Mouse (Mus musculus) gastrocnemius, adult 18-20 months (tissue): ENCODE measurements around the gene She. TPM values are rescaled to one million over a fixed set of nuclear protein-coding genes. Genes with fewer than 3 reads are reported as not detected.
A peak's percentile ranks its signal among the peaks of the same experiment; 100 is the strongest.
"Not testable (repeated sequence)": the region's sequence is repeated elsewhere in the genome, so short reads cannot be mapped to it uniquely, and the experiment has no call there.

ENCODE experiments used
- DNase-seq: peaks from one replicate; pipeline ENCODE4 v3.0.0; 2021; ENCODE audit warnings: low spot score
- total RNA-seq, 2 experiments: library from RNA; stranded (reverse); gene quantifications; 2 replicates each; pipeline ENCODE4 v1.2.3; 2021

The She gene
- total RNA-seq, 2 experiments from 2014 or later: 2.8 to 4.8 TPM

DNA sequence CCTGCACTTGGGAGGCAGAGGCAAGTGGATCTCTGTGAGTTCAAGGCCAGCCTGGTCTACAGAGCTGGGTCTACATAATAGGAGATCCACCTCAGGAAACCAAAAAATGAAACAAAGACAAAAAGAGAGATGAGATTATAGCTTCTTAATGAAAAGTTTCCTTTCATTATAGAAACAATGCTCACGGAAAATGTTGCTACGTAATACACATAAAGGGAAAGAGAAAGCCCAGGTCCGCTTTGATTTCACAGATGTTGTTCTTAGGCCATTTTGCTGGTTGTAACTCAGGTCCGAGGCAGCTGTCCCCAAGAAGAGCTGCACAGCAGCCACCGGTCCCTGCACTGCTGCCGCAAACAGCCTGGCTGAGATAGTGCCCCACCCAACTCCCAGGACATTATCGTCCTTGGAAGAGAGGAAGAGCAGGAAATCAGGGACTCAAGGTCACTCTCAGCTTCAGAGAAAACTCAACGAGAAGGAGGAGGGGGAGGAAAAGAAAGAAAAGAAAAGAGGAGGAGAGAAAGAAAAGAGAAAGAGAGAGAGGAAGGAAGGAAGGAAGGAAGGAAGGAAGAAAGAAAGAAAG lies 31.1 kb downstream of the She start:
- no peak for DNase-seq

DNA sequence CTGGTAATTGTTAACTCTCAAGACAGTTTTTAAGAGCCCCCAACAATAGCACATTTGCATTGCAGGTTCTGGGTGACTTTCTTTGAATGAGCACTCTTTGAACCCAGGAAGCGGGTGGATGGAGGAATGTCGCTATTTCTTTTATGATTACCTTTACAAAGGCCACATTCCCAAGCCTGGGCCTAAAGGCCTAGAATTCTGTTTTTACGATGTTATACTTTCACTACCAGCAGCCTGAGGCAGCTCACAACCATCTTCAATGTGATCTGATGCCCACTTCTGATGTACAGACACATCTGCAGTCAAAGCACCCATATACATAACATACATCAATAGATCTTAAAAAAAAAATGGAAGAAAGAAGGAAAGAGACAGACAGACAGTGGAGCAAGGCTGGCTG lies 32.1 kb downstream of the She start:
- DNase-seq: not testable (repeated sequence)

DNA sequence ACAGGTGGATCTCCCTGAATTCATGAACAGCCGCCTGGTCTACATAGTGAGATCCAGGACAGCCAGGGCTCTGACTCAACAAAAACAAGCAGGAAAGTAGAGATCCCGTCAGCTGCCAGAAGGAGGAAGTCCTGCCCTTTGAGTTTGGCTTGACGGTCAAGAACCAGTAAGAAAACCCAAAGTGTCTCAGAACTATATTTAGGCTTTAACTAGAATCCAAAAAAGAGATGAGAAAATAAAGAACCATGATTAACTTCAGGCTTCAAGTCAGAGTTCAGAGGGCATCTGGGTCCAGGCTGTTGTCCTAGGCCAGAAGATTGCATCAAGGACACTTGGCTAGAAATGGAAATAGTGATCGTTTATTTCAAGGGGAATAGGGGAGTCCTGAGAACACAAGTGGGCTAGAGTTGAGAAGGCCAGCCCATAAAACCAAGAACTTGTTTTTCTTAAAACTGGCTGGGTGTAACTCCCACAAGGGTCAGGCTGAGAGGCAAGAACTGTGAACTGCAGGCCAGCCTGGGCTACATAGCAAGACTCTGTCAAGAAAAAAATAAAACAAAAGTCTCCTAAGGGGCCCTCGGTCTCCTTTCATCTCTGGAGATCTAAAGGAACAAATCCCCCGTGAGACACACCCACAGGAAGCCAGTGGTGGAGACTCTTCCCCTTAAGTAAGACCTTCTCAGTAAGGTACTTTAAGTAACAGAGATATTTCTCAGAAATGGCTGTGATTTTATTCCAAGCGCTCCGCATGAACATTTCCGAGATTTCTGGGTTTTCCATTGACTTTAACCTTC lies 32.7 kb downstream of the She start:
- DNase-seq: peak; percentile 50

DNA sequence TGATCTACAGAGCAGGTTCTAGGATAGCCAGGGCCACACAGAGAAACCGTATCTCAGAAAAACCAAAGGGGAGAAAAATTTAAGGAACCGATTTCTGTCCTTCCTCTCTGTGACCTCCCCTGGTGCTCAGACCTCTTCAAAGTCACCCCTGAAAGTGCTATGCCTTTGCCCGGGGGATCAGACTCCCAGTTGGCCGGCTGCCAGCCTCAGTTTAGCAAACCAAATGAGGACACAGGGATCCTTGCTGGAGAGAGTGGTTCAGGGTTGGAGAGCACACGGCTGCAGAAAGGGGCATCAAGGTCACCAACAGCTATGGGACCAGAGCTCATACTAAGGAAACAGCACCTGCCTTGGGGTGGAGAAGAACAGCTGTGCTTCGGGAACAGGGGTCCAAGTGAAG lies 33.9 kb downstream of the She start:
- no peak for DNase-seq

DNA sequence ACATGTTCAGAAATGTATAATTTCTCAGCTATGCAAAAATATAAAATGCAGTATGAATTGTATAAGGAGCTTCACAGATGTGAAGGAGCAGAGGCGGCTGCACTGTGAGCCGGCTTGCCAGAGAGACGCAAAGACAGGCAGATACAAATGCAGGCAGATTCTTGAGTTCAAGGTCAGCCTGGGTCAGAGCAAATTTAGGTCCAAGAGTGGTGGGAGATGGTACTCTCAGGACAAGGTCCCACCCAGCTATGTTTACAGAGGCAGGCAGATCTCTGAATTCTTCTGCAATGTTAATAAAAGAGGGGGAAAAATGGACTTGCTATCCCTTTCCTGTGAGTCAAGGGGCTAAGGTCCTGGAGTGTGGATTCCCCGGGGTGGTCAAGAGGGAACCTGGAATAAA lies 34.6 kb downstream of the She start:
- DNase-seq: no peak

DNA sequence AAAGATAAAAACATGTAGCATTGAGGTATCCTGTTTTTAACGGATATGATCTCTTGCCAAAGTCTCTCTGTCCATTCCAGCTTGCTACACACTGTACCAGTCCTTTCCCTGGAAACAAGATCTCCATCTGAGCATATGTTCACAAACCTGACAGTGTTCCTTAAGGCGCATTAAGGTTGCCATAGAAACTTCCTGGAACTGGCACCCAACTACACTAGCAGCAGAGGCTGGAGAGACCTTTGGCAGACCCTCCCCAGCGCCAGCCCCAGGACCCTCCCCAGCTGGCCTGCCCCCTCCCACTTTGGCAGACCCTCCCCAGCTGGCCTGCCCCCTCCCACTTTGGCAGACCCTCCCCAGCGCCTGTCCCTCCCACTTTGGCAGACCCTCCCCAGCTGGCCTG lies 36.5 kb downstream of the She start:
- DNase-seq: no peak

DNA sequence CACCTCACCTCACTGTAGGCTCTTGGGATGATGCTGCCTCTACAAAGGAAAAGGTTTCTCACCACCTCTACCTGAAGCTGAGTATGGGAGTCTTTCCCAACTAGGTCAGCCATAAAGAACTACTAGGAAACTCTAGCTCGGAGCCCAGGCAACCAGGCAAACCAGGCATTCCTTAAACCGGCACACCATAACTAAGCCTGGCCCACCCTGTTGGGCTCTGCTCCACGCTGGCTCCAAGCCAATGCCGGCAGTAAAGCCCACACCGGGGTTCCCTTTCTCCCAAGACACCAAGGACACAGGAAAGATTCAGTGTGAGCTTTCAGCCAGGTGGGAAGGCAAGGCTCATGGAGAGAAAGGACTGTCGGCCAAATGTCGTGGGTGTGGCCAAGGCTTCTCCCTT lies 37.2 kb downstream of the She start:
- DNase-seq: no peak

DNA sequence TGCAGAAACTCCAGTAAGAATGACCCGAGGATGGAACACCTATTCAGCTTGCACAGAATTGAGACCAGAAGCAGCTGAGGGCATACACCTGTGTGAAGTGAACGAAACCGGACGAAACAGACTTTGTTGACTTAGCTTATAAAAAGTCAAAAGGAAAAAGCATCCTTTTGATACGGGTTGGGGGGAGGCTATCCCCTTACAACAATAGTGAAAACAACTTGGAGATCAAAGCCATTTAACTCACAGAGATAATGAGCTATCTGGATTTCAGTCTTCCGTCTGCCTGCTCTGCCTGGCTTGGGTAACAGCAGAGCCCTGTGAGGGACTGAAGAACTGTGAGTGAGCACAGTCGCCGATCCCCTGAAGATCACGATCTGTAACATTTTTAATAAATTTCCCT lies 37.8 kb downstream of the She start:
- DNase-seq: no peak

DNA sequence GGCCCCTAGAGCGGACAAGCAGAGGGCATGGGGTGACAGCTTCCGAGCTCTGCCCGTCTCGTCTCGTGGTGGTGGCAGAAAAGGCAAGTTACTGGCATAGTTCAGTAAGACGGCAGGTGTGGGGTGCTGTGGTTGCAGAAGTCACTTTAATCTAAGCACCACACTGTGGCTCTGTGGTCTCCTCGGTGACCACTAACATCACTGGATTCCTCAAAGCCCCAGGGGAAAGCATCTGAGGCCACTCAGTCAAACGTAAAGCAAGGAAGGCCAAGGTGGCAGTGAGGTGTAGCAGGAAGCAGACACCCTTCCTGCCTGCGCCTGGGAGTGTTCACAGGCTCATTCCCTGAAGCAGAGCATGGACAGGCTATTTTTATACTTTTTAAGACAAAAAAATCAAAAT lies 38.4 kb downstream of the She start:
- no peak for DNase-seq

DNA sequence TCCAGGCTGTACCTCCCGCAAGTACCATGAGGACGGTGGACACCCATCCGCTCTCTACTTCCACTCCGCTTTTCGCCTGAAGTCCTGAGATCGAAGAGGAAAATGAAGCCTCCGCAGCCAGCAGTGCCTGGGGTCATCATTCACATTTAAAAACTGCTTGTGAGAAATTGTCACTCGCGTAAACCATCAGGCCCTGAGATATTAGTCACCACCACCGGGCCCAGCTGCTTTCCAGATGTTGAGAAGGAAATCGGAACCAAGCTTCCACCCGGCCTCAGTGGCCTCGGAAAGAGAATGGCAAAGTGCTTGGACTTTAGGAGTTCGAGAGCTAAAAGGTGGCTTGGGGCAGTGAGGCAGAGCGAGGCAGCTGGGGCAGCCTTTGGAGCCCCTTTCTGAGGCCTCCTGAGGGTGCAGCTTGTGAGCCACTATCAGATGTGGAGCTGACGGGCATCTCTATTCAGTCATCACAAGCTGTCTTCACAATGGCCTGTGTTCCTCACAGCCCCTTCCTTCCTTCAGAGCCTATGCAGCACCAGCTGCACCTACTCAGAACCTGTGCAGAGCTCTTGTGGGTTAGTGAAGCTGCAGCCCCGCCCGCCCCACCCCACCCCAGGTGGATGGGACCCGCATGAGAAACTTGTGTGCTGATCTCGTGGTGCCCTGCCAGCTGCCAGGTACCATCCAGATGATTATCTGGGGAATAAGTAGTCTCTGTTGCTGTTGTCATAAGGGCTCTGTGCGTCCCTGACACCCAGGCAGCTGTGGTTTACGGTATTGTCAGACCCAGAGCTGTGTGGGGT lies 39.5 kb downstream of the She start:
- no peak for DNase-seq

DNA sequence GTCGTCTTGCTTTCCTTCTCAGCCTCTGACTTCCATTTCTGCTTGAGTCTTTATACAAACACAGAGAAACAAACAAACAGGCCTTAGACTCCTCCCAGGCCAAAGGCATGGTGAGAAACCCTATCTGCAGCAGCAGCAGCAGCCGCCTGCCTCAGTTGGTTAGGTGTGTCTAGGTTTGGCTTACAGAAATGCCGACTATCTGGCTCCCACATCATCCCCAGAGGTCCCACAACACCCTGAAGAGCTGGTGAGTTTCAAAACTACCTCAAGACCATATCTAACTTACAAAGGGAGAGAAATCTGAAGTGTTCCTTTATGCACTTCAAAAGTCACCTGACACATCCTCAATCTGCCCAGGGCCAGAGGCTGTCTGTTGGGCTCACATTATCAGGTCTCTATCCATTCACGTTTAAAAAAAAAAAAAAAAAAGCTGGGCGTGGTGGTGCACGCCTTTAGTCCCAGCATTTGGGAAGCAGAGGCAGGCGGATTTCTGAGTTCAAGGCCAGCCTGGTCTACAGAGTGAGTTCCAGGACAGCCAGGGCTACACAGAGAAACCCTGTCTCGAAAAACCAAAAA lies 40.3 kb downstream of the She start:
- DNase-seq: no peak

DNA sequence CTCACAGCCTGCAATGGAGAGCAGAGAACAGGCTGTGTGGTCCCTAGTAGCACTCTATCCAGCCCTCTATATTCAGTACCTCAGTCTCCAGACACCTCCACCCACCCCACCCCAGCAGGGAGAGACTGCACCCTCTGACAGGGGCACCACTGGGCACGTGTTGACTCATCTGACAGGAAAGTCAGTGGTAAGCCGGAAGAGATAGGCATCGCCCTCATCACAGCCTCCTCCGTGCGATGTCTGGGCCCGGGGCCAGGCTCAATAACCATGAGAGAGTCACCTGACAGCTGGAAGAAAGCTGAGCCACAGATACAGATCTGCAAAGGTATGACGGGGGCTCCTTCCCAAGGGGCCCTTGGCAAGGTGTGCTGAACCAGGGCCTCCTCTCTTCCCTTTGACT lies 41.0 kb downstream of the She start:
- DNase-seq: no peak

DNA sequence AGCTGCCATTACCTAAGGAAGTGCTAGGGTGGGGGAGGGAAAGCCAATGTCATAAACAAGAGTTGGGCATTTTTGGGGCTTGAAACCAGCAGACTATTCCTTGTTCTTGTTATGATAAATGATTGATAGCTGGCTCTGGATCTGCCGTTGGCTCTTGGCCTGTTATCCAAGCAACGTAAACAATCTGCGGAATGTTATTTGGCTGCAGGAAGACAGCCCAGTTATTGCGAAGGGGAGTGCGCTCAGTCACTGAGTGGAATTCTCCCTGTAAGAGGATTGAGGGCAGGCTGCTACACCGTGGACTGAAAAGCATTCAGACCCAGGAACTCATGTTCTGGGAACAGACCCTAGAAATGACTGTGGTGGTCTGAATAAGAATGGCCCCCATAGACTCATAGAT lies 41.5 kb downstream of the She start:
- no peak for DNase-seq

DNA sequence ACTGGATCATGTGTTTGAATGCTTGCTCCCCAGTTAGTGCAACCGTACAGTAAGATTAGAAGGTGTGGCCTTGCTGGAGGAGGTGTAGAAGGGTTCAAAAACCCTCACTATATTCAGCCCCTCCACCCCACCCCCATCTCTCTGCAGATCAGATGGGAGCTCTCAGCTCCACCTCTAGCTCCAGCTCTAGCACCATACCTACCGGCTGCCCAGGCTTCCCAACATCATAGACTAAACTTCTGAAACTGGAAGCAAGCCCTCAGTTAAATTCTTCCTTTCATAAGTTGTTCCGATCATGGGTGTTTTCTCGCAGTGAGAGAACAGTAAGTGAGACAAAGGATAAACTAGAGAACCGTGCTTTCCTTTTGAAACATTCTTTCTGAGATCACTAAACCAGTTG lies 42.9 kb downstream of the She start:
- no peak for DNase-seq

DNA sequence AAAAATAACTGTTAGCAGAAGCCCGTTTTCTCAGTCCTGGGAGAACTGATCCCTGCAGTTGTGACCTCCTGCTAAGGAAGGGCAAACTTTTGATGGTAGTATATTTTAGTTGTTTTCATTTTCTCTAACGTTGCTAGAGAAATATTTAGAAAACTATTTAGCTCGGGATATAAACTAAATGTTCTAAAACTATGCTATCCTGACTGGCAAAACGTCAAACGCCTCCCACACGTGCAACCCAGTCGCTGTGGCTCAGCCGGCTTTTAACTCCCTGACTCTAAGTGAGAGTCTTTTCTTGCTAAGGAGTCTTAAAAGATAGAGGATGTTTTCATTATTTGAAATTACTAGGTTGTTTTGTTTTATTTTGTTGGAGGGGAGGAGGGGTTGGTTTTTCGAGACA lies 43.9 kb downstream of the She start:
- no peak for DNase-seq

DNA sequence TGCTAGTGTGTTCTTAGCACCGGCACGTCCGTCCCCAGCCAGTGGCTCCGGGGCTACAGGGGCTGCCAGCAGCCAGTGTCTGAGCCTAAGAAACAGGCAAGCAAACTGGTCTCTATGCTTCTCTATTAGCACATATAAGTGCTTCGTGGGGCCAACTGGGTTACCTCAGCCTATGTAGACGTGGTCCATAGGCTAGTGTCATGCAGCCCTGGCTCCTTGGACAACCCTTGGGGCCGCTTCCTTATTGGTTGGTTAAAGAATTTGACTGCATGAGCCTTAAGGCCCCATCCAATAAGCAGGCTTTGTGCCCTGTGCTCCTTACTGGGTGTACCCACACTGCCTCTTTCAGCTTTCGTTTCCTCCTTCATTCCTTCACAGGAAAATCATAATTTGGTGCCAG lies 44.6 kb downstream of the She start:
- no peak for DNase-seq

DNA sequence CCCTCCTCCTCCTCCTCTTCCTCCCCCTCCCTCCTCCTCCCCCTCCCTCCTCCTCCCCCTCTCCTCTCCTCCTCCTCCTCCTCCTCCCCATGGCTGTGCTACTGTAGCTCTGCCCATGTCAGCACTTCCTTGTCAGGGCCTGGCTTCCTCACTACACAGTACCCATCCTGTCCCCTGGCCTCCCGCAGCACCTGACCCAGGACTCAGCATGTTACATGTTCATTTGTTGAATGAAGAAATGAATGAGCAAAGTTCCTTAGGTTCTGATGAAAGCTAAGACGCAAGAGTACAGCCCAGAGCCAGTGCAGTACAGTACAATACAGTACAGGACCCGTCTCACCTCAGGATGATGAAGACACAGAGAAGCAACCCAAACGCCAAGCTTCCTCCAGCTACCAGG lies 45.3 kb downstream of the She start:
- no peak for DNase-seq

DNA sequence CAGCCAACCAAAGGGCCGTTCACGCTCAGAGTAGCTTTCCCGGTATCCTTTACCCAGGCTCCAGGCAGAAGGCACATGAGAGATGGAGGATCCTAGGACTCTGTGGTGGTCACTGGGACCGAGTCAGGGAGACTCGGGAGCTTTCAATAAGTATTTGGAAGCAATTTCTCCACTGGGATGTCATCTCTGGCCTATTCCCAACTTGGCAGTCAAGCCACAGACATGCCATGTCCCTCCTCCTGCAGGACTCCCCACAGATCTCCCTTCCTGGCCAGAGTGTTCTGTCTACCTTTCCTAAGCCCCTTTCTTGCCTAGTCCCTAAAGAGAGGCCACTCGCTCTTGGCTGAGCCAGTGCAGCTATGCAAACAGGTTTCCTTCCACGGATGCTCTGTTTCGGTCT lies 46.0 kb downstream of the She start:
- DNase-seq: no peak

DNA sequence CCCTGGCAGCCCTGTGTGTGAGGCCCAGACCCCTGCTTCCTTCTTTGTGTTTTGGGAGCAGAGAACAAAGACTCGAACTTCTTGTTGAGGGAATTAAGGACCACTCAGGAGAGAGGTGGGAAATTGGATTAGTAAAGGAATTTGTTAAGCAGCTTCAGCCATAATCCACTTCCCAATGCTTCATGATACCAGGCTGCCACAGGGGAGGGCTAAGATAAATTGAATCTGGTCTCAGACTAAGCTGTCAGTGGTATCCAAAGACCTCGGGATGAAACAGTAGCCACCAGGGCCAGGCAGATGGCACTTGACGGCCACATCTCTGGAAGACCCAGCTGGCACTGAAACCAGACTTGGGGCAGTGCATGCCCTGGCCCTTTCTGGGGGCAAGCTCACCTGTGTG lies 47.3 kb downstream of the She start:
- DNase-seq: no peak

DNA sequence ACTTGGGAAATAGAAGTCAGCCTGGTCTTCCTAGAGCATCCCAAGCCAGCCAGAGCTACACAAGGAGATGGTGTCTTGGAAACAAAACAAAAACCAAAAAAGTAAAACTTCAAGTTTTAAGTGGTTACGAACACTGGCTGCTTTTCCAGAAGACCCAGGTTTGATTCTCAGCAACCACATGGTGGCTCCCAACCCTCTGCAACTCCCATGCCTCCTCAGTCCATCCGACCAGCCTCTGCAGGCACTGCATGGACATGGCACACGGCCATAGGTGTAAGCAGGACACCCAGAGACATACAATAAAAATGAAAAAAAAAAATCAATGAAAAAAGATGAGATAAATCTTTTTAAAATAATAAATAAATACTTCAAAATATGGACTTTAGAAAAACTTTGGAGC lies 48.2 kb downstream of the She start:
- no peak for DNase-seq

DNA sequence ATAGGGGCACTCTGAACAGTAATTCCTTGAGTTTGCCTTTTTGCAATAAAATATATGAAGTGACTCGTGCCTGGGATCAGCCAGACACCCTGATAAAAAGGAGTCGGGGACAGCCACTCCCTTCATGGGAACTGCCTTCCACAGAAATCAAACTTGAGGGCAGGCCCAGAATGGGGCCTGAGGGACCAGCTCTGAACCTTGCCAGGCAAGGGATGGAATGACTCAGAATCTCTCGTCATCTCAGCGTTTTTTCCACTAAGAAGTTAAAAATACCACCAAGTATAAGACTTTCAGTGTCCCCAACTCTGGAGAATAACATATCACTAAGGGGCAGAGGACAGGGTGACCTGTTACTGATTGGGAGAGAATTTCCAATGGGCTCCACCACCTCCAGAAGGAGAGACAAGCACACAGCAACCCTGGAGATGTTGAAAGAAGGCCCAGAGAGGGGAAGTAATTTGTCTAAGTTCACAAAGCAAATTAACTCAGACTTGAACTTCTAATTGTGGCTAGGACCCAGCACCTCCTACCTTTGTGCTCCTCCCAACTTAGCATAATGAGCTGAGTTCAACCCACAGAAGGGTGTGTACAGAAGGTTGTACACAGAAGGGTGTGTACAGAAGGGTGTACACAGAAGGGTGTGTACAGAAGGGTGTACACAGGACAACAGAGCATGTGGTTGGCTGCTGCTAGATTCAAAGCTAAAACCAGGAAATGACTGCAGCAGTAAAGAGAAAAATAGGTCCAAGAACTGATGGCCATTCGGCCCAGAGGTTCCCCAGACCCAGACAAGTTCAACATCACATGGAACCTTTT lies 49.1 kb downstream of the She start:
- peak; percentile 50 for DNase-seq
